Mouse (Mus musculus): ENCODE data around the gene Lhx2.

Gene Lhx2

DNA sequence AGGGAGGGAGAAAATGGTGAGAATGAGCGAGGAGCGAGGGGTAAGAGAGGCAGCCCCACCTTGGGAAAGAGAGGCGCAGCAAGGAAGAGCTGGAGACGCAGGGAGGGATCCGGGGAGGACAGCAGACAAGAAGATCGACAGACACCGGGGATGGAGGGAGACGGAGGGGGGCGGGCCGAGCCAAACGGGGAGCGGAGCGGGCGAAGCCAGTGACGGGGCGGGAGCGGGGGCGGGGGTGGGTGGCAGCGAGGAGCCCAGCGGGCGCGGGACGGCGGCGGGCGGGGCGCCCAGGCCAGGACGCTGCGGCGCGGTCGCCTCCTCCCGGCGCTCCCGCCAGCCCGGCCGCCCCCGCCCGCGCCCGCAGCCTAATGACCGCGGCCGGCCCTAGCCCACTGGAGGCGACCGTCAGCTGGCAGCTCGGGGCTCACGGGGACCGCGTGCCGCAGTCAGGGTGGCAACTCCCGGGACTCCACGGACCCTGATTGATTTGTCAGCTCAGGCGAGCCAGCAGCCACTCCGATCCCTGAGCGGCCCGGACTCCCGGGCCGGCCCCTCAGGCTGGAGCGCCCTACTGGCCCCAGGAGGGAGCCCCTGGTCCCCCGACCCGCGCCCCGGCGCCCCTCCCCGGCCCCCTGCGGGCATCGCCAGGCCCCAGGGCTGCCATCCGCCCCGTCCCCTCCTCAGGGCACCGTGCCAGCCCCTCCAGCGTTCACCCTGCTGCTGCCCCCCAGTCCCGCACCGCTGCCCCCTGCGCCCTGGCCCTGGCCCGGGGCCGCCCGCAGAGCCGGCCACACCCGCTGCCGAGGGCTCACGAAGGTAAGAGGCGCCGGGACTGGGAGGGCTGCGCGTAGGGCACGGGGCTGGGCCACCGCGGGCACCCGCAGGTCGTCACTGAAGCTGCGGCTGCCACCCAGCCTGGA is at the start of gene Lhx2:
Lhx2 (plus strand) TSS at position 292 of the 920 bp plus-strand sequence.
- DNase-seq (ENCODE audit: low read depth, low spot score) = peak; percentile 47

DNA sequence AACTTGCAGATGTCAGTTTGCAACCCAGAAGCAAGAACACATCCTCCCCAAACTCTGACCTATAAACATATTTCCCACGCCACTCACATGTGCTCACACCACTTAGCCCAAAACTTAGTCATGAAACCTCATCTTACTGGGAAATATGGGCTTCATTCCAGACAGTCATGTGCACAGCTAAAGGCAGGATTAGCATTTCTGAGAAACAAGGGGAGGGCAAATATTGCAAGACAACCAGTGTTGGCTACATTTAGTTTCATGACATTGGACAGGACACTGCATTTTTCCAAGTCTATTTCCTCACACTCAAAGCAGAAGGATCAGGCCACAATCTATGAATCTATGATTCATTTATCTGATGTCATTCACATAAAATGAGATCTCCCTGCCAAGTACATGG is 47.6 kb upstream of the Lhx2 start:
- DNase-seq (ENCODE audit: low read depth, low spot score) = no peak

DNA sequence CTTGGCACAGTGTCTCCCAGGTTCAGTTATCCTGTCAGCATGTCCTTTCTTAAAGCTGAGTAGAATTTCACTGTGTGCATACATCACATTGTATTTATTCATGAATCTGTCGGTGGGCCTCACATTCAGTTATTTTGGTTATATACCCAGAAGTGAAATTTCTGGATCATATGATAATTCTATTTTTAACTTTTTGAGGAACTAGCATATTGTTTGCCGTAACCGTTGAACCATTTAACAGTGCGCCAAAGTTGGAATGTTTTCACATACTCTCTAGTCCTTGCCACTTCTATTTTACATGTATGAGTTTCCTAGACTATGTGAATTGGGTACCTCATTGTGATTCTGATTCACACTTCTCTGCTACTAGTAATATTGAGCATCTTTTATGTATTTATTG is 43.1 kb upstream of the Lhx2 start:
- no peak for DNase-seq (ENCODE audit: low read depth, low spot score)

DNA sequence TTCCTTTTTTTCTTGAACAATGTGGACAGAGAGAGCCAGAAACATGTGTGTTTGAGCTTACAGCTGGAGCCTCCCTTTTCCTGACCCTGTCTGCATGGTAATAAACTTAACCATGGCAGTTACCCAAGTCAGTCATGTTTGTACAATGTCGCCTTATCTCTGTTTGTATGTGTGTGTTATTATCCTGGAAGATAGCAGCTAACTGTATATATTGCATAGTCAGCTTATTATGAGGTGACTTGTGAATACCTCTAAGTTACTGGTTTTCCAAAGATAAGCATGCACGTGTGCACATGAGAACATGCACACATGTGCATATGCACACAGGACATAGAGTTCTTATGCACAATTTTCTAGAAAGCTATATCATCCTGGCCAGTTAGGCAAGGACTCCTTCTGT is 38.1 kb upstream of the Lhx2 start:
- DNase-seq (ENCODE audit: low read depth, low spot score) = no peak

DNA sequence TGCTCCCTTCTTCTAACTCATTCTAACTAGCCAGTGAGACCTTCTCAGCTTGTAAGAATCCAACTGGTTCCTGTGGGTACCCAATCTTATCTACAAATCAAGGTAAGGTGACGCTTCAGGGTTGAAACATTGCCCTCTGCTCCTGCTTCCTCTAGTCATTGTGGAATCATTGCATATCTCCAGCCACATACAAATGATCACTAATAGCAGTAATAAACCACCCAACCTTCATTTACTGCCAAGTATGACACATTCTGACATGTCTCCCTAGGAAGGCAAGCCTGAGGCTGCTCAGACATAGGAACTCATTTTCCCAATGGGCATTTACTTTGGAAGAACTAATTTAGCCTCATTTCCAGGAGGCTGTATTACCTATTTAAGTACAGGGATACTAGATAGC is 33.9 kb upstream of the Lhx2 start:
- no peak for DNase-seq (ENCODE audit: low read depth, low spot score)

DNA sequence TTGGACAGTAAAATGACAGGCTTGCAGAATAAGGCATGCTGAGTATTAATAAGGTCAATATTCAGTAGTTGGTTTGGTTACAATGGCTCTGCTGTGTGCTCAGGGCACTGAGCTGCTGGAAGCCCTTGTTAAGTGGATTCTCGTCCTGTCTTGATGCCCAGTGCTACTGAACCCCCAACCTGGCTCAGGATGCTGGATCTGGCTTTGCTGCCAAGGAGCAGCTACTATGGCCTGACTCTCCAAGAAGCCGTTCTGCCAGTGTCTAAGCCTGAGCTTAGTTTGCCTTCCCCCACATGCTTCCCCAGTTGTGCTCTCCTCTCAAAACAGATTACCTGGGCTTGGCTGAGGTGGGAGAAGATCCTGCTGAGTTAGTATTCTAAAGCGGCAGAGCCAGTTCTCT is 26.2 kb upstream of the Lhx2 start:
- DNase-seq (ENCODE audit: low read depth, low spot score) = no peak

DNA sequence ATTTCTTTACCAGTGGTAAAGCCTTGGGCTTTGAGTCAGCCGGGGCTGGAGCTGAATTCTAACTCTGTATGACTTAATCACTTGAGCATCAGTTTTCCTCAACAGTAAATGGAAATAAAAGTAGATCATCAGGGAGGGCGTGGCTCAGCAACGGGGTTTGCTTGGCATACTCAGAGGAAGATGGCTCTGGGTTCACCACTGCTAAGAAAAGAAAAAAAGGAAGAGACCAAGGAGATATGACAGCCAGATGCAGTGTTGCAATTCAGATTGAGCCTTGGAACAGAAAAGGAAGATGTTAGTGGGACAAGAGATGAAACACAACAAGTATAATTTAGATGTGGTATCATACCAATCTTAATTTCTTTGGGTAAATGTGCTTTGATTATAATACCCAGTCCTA is 25.7 kb upstream of the Lhx2 start:
- DNase-seq (ENCODE audit: low read depth, low spot score) = no peak

DNA sequence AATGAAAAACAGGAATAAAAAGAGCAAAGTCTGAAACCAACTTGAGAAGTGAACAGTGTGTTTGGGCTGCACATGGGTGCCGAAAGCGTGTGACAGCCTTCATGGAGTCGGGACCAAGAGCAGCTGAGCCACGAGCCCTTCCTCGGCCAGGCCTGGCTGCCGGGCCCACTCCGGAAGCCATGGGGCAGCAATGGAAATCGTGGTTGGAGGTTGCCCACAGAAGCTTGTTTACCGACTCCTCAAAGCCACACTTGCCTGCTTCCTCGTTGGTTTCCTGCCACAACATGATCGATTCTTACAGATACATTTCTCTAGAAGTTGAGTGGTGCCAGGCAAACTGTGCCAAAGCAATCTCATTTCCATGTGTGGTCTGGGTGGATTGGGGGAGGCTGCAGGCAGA is 20.0 kb upstream of the Lhx2 start:
- no peak for DNase-seq (ENCODE audit: low read depth, low spot score)

DNA sequence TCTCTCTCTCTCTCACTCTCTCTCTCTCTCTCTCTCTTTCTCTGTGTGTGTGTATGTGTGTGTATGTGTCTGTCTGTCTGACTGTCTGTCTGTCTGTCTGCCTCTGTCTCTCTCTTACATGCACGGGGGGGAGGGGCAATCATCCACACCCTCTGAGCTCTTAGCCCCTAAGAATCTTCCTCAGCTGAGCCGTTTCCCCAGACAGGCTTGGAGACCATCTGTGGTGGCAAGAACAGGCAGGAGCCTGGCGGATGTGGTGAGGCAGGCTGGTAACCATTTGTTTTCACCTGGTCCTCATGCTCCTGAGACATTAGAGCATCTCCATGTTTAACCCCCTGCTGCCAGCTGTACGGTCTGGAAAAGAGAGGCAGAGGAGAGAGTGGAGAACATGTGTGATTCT is 18.2 kb upstream of the Lhx2 start:
- DNase-seq (ENCODE audit: low read depth, low spot score) = no peak

DNA sequence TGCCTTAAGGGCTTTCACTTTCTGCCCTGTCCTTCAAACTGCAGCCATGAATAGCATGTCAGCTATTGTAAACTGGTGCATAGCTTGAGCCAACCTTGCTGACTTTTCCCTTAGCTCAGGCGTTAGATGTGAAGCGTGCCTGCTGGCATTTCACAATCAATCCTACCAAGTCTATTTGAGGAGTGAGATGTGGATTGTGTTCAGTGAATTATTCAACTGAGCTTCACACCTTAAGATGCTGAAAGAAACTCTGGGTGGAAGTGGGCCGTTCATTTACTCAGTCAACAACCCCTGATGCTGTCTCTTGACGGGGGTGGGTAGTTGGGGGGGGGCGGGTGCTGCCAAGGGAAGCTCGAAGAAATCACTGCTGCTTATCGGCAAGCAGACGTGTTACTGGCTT is 15.7 kb upstream of the Lhx2 start:
- DNase-seq (ENCODE audit: low read depth, low spot score) = no peak

DNA sequence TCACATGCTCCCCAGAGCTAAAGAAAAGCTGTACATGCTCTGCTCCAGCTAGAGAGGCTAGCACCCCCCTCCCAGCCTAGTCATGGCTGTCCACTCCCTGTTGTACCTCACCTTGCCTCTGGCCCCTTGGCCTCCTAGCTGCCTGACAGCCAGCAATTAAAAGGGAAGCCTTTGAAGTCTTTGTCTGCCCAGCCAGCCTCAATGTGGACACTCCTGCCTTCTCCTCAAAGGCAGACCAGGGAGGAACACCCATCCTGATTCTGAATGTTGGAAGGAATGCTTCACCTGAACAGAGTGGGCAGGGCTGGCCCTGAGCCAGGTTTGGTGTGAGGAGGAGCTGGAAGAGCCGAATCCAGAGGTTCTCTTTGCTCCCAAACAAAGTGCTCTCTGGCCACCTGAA is 12.4 kb upstream of the Lhx2 start:
- no peak for DNase-seq (ENCODE audit: low read depth, low spot score)

DNA sequence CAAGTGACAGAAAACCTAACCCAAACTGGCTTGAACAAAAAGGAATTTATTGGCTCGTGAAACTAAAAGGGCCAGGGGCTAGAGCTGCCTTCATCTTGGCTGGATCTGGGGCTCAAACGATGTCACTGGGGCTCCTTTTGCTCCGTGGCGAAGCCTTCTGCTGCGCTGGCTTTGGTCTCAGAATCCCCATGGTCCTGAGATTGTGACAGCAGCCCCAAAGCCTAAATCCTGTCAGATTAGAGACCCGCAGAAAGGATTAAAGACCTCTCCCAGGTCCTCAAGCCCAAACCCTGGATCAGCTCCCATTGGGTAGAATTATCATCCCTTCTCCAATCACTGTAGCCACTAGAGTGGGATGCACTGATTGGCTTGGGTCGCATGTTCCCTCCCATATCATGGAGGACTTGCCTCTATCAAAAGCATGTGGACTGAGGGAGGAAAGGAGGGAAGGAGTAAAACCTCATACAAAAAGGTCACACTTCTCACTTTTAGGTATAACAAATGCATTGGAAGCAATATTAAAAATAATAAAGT is 5.4 kb upstream of the Lhx2 start:
- DNase-seq (ENCODE audit: low read depth, low spot score) = no peak

DNA sequence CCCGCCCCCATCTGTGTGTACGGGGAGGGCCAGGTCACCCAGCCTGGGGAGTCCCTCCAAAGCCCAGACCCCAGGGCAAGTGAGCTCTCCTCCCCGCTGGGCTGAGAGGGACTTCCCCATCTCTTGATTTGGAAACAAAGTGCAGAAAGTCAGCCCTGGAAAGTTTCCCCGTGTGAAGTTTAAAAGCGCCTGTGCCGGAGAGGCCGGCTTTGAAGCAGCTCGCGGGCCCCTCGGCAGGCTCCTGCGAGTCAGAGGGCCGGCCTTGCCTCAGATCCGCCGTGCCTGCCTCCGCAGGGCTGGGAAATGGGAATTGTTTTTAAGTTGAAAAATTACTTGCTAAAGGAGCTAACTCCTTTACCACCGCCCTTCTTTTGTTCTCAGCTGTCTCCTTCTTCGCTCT is 2.5 kb upstream of the Lhx2 start:
- DNase-seq (ENCODE audit: low read depth, low spot score) = peak; percentile 31

DNA sequence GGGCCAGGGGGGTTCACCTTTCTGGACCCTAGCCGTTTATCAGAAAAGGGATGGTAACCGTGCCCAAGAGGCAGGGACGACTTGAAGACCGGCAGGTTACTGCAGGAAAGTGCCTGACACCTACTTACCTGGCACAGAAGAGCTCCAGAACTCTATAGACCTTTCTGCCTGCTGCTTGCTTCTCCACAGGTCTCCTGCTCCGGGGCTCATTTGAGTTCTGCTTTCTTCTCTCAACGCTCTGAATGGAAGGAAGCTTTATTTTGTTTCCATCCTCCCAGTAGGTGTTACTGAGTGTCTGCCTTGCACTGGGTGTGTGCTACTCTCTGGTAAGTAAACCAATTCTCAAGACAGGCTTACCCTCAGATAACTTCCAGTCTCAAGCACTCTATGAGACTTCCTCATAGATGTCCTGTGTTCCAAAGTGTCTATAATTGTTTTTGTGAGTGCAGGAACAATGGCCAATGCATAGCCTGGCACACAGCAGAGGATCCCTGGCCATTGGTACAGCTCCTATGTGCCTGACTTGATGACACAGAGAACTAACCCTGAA is 1.9 kb upstream of the Lhx2 start:
- no peak for DNase-seq (ENCODE audit: low read depth, low spot score)

DNA sequence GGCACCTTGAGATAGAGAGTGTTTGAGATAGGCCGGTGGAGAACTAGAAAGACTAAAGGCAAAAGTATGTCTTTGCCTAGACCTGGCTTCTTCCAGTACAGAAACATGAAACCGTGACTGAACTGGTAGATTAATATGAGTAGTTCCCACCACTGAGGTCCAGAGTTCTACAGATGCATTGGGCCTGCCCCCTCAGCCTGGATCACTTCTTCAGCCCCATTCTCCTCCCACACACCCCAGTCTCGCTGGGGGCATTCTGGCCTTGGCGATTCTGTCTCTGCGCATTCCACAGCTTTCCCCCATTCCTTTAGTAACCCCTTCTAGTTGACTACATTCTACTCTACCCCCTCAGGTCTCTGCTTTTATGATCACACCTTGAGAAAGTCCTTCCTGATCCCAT is 1.4 kb upstream of the Lhx2 start:
- DNase-seq (ENCODE audit: low read depth, low spot score) = no peak

DNA sequence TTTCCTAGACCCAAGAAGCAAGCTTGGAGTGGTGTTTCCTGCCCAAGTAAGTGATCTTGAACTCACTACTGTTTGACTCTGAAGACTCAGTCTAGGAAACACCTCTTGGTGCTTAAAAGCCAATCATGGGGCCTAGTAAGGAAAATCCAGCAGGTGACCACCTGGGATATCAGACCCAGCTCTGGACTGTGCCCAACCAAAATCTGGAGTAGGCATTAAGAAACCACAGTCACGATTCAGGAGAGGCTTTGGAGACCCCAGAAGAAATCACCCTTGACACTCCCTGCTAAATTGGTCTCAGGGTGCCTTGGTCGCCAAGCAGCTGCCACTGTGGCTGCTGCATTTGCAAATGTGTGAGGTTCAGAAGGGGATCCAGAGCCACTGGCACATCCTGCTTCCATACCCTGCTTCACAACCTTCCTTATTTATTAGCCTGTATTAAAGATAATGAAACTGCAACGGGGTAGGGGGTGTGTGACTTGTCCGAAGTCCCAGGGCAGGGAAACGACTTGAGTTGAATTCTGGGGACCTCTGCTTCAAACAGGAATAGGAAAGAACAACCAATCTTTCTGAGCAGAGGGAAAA is 641 bp upstream of the Lhx2 start:
- DNase-seq (ENCODE audit: low read depth, low spot score) = no peak

DNA sequence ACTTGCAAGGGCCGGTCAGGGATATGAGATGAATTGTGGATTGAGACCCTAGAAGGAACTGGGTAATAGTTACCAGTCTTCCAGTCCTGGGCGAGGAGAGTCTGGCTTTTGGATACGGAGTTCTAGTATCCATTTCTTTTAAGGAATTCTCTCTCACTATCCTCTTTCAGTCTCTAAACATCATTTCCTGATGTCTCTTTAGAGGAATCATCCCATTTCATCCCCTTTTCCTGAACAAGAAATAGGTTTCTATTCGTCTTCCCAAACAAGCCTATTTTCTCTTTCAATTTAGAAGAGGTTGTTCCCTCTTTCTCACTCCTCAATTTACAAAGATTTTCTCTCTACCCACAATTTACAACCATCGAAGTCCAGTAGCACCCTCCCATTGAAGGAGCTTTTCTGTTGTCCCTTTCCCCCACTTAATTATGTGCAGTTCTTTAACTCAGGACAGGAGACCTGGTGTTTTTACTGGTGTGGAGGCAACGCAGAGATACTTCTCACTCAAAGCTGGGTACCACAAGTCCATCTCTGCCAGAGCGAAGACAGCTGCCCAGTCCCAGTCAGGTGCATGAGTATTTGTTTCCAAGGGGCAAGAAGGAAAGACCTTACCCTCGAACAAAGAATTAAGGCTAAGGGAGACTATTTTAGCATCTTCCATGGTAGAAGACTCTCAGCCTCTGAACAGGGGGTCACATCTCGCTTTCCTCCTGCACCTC is 987 bp downstream of the Lhx2 start:
- no peak for DNase-seq (ENCODE audit: low read depth, low spot score)

DNA sequence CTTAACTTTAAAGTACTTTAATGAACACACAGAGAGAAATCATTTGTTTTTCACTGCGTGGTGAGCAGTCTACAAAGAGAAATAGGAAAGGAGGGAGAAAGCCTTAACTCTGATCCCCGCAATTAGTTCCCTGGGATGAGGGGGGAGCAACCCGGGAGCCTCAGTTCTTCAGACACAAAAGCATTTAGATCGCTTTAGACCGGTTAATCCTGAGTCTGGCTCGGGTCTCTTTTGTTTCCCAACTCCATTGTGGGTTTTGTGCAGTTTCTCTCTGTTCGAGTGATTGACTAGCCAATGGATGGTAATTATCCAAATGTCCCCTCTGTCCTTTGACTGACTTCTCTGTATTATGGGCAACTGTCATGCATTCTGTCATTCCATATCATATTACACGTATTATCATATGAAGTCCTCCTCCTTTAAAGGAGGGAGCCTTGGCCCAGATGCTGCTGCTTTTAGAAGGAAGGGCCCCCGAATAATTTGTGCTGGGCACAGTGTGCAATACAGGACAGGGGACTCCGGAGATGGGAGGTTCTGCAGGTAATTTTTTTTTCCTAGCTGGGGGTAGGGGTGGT is 1.6 kb downstream of the Lhx2 start:
- peak; percentile 63 for DNase-seq (ENCODE audit: low read depth, low spot score)

DNA sequence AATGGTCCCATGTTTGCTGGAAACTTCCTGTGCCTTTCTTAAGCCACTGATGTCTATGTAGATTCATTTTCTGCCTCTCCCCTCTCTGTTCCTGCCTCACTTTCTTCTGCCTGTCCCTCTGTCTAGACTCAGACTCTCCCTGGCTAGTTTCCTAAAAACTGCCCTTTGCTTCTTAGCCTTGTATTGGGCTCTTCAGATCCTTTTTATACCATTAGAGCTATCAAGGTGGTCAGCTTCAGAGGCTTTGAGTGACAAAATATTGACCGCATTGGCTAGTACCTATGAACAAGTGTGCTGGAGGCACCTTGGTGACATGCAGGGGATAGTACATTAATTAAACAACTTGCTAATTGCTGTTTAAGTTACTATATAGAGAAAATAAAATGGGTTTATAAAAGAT is 4.5 kb downstream of the Lhx2 start:
- no peak for DNase-seq (ENCODE audit: low read depth, low spot score)

DNA sequence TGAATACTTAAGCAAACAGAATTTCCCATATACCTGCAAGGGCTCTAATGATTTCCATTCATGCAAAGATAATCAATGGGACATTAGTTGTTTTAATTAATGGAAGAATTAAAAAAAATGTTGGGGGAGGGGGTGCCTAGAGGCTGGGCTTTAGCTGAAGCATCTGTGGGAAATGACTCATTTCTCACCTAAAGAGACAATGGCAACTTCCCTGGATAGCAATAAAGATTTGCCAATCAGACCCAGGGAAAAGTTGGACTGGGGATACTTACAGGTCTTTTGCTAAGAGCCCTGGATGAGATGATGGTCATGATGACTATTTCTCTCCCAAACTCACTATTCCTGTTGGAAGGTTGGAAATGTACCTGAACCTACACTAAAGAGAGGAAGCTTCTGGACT is 5.6 kb downstream of the Lhx2 start:
- DNase-seq (ENCODE audit: low read depth, low spot score) = no peak

DNA sequence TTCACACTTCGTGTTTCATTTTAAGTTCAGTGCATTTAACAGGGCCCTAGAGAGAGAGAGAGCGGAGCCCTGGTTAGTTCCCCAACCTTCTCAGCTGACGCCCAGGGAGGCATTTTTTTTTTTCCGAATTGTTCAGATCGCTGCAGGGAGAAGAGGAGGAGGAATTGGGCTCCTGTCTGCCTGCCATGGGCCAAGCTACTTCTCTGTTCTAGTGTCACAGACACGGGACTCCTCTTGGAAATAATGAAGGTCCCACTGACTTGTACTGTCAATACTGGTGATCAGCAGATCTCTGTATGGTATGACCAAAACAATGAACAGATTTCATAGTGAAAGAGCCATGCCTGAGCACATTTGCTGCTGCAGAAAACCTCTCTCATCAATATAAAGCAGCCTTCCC is 7.3 kb downstream of the Lhx2 start:
- no peak for DNase-seq (ENCODE audit: low read depth, low spot score)
